Mouse (Mus musculus) kidney, postnatal 4 days (tissue): ENCODE measurements around the gene Asap2.
"Not testable (repeated sequence)": the region's sequence is repeated elsewhere in the genome, so short reads cannot be mapped to it uniquely, and the experiment has no call there.

Experiments
- DNase-seq, 2 experiments: peaks; one replicate each; pipeline ENCODE4 v3.0.0; 2021; ENCODE audit warnings: mixed read lengths in 2 of 2

The Asap2 gene

DNA sequence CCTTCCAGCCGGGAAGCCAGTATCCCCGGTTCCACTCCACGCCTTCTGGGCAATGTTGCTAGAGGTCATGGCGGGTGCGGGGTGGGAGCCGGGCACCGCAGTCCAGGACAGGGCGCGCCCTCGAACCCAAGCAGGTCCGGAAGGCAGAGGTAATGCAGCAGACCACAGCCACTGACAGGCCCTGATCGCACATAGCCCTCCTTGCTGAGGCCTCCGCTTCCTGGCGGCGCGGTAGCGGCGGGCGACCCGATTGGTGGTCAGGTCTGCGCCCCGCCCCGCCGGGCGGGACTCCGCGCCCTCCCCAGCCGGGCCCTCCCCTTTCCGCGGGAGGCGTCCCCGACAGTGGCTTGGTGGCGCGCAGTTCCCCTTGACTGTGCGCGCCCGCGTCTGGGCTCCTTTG is at the start of gene Asap2:
Gene Asap2 (plus strand): TSS at position 328 of the 400 bp plus-strand sequence.
- peak; percentile 54 to 76 for DNase-seq

DNA sequence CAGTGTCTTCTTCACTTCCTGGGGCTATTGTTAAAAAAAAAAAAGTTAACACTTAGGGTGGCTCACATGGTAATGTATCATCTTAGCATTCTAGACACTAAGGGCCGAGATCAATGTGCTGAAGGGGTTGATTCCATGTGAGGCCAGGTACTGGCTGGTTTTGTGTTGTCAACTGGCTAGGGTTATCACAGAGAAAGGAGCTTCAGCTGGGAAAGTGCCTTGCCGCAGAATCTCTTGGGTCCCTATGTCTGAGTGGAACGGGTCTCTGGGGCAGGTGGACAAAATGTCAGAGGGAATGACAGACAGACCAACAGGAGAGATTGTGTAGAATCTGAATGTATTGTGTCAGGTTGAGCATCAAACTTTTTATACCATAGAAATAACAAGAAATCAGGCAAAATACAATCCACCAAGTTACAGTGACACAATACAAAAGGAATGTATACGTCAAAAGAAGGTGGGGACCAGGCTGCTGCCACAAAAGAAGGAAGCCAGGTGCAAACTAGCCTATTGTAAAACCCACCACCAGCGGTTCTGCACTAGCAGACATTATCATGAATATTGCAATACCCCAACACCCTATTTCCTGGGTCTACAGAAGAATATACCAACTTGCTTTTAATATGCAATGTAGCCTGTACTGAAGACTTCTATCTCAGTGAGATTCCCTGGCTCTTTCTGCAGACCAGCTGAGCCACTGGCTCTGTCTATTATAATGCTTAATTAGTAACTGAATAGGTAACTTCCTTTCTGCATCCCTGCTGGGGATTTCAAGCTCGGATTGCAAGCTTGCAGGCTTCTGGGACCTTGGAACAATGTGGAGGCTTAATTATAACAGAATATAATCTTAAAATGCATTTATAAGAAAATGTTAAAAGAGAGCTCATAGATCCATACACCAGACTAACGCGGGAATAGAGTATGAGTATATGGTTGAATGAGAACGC is 42.9 kb upstream of the Asap2 start:
- not testable (repeated sequence) for DNase-seq

DNA sequence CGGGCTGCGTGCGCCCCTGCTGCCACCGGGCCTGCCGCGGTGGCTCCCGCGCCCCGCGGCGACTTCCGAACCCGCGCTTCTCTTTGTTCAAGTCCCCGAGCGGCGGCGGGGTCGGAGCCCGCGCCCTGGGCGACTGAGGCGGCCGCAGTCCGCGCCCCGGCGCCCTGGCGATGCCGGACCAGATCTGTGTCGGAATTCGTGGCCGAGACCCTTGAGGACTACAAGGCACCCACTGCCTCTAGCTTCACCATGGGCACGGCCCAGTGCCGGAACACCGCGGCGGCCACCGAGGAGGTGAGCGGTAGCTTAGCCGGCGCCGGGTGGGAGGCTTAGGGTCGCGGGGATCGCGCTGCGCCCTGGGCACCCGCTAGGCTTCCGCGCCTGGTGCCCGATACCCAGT is 320 bp downstream of the Asap2 start:
- DNase-seq, result peak in 1 of 2 experiments; percentile 47

DNA sequence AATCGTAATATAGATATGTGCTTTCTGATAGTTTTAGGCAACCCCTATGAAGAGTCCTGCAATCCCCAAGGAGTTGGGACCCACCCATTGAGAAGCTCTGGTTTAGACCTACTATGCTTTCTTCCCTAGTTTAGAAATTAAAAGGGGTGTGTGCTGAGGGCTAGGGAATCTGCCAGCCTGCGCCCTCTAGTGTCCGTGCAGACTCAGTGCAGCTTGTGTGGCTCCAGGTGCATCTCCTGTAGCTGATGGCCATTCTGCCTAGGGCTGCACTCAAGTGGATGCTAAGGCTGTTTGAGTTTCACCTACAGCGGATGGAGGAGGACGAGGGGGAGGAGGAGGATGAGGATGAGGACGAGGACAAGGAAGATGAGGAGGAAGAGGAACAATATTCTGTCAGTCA is 40.6 kb downstream of the Asap2 start:
- DNase-seq, result peak in 1 of 2 experiments; percentile 3

DNA sequence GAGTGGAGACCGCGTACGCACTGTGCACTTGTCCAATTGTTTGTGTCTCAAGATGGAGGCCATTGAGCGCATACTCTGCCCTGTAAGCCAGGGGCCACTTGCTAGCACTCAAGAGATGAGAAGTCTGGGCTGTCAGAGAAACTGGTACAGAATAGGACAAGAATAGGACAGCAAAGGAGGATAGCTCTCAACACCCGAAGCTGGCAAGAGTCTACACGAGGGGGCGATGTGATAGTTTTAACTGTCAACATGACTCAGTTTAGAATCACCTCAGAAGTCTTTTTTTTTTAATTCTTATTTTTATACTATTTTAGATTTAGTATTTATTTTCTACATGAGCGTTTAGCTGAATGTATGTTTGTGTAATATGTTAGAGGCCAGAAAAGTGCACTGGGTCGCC is 56.5 kb downstream of the Asap2 start:
- not testable (repeated sequence) for DNase-seq

DNA sequence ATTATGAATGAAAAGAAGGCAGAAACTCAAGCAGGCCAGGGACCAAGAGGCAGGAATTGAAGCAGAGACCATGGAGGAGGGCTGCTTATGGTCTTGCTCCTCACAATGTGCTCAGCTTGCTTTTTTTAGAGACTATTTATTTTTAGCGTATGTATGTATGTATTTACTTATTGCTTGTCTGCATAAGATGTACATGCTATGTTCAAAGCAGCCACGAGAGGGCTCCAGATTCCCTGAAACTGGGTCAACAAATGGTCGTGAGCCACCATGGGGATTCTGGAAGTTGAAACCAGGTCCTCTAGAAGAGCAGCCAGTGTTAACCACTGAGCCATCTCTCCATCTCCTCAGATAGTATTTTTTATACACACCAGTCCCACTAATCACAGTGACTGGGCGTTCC is 85.5 kb downstream of the Asap2 start:
- DNase-seq, result peak; percentile 88 to 89

DNA sequence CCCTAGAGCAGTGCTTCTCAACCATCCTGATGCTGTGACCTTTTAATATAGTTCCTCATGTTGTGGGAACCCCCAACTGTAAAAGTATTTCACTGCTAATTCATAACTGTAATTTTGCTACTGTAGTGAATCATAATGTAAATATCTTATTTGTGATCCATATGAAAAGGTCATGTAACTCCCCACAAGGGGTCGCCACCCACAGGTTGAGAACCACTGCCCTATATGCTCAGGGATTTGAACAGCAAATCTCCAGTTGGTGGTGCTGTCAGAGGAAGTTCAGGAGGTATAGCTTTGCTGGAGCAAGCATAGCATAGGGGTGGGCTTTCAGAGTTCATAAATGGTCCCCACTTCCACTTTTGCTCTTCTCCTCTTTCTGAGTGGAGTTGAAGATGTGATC is 99.9 kb downstream of the Asap2 start:
- DNase-seq, result peak; percentile 8 to 9

DNA sequence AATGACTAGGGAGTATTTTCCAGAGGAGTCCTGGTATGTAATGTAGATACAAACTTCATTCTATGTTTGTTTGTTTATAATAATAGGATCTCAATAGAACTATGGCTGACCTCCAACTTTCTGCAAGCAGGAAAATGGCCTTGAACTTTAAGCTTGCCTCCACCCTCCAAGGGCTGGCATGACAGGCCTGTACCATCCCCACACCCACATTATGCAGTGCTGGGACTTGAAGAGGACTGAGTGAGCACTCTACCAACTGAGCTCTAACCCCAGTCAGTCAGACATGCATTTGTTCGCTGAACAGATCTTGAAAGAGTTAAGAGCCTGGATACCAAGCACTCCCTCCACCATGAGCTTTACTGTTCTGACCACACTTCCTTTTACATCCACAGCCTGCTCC is 102.2 kb downstream of the Asap2 start:
- DNase-seq, result not testable (repeated sequence)

DNA sequence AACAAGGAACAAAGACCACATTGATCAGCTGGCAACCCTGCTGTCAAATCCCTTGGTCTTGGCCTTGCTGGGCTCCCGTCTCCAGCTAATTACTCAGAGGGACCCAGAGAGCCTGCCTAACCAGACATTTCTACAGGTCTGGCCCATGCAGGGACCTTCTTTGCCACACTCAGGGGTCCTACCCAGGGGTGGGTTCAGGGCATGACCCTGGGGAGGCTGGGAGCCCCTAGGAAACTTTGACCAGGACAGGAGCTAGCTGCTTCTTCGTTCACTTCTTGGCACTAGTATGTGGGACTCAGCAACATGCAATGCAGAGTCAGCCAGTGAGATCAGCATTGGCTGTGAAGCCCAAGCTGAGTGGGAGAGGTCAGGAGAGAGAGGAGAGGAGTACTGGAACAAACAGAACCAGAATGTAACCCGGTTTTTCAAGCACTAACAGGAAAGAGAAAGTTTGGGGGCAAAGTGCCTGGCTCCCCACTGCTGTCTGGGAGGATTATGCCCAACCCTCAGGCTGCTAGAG is 107.6 kb downstream of the Asap2 start:
- DNase-seq, result not testable (repeated sequence)

DNA sequence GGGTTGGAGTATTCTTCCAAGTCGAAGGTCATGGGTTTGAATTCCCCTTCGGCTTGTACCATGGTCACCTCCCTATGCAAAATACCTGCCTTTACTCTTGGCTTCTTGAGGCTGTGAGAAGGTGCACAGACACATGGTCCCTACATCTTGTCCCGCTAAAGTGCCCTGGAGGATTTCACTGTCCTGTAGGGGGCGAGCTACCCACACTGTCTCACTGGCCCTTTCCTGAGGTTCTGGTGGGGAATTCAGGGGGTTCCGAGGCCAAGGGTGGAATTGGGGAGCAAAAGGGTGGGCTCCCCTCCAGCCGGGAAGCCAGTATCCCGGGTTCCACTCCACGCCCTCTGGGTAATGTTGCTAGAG is 120.8 kb downstream of the Asap2 start:
- DNase-seq, result not testable (repeated sequence)

DNA sequence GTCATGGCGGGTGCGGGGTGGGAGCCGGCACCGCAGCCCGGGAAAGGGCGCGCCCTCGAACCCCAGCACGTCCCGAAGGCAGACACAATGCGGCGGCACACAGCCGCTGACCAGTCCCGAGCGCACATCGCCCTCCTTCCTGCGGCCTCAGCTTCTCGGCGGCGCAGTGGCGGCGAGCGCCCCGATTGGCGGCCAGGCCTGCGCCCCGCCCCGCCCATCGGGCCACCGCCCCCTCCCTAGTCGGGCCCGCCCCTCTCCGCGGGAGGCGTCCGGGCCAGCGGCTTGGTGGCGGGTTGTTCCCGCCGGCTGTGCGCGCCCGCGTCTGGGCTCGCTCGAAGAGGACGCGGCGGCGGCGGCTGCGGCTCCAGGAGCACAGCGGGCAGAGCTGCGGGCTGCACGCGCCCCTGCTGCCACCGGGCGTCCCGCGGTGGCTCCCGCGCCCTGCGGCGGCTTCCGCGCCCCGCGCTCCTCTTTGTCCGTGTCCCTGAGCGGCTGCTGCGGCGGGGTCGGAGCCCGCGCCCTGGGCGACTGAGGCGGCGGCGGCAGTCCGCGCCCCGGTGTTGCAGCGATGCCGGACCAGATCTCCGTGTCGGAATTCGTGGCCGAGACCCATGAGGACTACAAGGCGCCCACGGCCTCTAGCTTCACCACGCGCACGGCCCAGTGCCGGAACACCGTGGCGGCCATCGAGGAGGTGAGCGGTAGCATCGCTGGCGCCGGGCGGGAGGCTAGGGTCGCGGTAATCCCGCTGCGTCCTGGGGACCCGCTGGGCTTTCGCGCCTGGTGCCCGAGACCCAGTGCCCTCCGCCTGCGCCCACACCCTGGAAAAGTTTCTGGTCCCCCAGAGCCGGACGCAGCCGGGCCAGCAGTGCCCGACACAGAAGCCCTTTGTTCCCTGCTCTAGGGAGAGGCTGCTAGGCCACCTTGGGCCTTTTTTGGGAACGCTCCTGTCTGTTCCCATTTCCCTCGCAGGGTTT is 121.5 kb downstream of the Asap2 start:
- DNase-seq, result peak; percentile 88 to 93

DNA sequence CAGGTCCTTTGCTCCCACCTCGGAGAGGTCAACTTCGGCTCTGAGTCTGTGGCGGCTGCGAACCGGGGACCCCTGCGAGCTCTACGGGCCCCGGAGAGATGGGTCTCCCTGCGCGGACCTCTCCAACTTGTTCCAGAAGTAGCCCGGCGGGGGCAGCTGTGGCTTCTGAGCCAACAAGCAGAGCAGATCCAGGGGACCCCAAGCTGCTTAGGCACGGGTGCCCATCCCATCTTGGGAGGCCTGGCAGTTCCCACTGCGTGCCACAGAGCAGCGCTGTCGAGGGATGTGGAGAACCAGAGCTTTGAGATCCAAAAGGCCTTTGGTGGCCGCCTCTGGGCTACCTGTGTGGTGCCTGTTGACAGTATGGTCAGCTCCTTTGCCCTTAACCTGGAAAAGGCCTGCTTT is 122.2 kb downstream of the Asap2 start:
- DNase-seq, result peak; percentile 79 to 88

DNA sequence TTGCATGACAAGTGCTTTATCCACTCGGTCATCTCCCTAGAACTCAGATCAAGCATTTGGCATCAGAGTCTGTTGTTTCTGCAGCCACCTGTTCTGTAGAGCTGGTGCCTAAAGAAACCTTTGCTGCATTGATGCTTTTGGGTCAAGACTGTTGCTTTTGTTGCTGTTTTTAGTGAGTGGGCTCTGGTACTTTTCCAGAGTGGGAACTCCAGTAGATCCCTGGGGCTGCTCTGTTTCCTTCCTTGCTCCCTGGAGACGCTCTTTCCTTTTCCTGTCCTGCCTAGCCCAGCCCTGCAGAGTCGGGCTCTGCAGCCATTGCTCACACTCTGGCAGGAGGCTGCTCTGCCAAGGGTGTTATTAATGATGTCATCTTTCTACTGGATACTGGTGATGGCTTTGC is 129.2 kb downstream of the Asap2 start:
- DNase-seq, result peak in 1 of 2 experiments; percentile 56

DNA sequence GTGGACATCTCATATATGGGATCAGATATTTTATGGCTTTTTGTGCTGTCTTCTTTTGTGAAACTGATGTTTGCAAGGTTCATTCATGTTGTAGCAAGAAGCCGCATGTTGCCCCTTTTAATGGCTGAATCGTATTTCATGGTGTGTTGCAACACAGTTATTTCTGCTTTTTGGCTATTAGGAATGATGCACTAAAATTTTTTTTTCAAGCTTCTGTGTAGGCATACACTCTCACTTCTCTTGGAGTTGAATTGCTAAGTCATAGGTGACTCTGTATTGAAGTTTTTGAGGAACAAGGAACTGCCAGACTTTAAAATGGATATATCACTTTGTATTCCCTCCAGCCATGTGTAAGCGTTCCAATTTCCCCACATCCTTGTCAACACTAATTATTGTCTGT is 132.6 kb downstream of the Asap2 start:
- DNase-seq, result no peak

DNA sequence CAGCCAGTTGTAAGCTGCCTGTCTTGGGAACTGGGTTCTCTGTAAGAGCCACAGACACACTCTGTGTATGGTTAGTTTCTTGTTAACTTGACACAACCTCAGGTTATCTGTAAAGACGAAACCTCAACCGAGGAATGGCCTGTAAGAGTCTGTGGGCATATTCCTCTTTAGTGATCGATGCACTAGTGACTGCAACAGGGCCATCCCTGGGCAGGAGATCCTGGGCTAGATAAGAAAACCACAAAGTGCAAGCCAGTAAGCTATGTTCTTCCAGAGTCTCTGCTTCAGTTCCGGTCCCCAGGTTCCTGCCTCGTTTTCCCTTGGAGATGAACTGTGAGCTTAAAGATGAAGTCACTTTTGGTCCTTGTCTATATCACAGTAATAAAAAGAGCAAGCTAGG is 133.4 kb downstream of the Asap2 start:
- no peak for DNase-seq

DNA sequence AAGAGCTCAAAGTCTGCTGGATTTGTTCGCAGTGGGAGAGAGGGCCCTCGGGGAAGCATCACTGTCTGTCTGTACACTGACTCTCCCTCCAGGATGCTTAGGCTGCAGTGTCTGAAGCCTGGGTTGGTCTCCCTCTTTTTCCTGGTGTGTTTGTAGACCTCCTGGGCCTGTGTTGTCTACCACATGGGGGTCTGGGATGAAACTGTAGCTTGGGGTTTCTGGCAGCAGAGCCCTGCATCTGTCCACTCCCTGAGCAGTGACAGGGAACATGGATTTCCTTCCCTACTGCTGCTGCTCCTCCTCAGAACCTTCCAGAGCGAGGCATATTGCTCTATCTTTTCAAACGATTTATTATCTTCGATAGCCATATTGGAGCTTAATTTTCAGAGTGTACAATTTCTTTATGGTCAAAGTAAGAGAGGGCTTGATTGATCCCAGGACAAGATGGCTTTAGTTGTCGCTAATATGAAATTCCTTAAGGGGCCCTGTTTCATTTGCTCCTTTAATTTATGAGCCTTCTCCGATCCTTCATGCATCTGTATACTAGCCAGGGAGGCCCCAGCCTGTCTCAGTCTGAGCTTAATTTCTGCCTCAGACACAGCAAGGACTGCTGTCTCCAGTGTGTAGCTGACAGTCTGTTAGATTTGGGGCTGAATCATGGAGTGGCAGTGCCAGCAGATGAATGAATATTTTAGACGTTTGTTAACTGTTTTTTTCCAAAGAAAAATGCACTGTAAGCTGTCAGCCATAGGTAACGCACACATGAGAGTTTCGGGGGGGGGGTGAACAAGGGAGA is 135.6 kb downstream of the Asap2 start:
- no peak for DNase-seq

DNA sequence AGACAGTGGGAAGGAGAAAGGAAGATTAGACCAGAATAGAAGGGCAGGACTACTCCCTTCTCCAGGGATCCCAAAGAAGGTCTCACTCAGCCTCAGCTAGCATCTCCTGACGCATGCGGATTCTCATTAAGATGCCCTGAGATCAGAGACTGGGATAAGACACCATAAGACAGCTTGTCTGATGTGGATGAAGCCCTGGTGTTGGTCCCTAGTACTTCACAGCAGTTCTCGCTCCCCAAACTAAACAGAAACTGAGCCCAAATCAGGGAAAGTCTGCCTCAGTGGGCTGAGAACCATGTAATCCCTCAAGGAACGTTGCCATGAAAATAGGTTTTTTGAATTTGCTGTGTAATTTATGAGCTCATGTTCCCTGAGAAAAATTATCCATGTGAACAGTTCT is 136.3 kb downstream of the Asap2 start:
- no peak for DNase-seq

DNA sequence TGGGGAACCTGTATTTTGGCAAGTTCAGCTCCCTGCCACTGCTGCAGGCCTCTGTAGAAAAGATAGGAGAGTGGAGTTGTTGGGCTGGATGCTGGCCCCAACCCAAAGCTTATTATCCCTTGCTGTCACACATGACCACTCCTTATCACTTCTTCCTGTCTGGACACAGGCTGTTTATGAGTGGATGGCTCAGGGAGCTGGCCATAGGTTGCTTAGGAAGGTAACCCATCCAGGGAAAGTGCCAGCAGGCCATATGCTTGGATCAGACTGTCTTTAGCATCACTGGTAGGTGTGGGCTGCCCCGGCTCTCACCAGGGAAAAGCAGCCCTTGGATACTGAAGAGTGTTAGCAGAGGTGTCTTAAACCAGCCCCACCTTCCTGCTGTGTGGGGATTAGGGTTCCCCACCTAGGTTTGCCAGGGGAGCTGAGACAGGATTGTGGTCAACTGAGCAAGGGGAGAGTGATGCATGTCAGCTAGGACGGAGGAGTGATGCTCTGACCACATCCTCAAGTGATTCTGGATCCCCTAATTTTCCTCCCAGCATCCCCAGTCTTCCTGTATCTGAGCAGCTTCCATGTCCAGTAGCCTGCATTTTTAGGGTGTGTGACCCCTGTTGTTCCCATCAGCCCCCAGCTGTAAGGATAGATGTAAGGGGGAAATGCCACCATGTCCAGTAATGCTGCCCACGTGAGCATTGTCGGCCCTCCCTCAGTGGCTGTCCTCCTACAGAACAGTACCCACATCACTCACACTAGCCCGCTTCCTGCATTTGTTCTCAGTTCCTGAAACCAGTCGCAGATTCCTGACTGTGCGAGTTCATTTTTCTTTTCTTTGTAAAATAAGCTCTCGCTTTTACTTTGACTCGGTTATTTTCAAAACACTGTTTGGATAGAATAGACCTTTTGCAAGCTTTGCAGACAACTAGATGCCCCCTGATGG is 138.9 kb downstream of the Asap2 start:
- no peak for DNase-seq

DNA sequence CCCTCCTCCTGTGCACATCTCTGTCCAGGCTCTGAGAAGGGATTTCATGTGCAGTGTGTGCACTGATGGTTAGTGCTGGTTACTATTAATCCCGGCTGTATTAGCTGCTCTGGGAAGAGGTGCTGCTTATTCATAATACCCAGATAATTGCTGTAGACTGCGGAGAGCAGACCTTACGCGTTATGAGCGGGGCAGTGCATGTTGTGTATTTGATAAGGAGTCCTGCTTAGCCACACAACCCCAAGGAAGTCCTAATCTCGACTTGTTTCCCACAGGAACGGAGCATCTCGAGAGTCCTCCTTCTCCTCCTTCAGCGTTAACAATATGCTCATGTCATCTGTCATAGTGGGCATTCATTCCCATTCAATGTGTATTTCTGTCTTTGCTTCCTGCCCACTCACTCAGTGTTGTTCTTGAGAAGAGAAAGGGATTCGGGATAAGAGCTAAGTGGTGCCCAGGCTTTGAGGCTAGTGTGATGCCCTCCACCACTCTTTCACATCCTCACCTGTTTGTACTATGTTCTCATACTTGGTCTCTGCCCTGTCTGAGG is 140.1 kb downstream of the Asap2 start:
- DNase-seq, result no peak

DNA sequence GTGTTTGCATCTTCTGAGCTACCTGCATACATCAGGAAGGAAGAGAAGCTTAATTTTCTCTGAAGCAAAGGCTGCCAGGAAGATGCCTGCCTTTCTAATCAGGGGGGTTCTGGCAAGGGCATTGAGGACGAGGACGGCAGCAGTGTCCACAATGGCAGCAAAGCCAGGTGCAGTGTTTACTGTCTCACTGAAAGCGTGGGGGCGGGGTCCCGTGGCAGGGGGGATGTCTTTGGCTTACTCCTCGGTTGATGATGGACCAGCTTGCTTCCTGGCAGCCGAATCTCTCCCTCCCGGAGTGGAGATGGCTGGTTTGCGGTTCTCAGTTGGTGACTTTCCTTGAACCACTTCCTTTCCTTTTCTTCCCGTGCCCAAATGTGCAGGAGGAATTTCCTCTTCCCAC is 142.3 kb downstream of the Asap2 start:
- DNase-seq, result peak; percentile 43 to 49

DNA sequence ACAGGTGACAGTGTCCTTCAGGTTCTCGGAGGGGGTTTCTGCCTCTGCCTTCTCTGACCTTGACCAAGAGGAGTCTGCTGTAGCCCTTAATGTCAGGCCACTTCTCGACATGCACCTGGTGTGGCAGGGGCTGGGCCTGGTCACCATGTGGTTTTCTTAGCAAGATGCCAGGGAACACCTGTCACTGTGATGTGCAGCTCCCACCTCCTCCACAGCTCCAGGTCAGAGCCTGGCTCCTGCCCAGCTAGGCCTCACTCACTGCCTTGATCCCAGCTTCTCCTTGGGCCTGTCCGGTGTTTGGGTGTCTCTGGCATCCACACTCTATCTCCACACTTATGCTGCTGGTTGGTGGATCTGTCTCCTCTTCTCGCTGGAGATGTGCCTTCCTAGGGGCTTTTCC is 142.8 kb downstream of the Asap2 start:
- no peak for DNase-seq
